Mouse (Mus musculus): ENCODE results near the gene Bean1. TPM values are rescaled to one million over a fixed set of nuclear protein-coding genes. Genes with fewer than 3 reads are reported as not detected.

Gene Bean1
- total RNA-seq (2018; cell fraction: chromatin; rRNA removed), result not detected
- total RNA-seq (2018; cell fraction: cytosol; rRNA removed), result not detected
- not detected for total RNA-seq (2018; cell fraction: nucleus; rRNA removed)
- not detected in 3 replicates for polyA plus RNA-seq (2018)

DNA sequence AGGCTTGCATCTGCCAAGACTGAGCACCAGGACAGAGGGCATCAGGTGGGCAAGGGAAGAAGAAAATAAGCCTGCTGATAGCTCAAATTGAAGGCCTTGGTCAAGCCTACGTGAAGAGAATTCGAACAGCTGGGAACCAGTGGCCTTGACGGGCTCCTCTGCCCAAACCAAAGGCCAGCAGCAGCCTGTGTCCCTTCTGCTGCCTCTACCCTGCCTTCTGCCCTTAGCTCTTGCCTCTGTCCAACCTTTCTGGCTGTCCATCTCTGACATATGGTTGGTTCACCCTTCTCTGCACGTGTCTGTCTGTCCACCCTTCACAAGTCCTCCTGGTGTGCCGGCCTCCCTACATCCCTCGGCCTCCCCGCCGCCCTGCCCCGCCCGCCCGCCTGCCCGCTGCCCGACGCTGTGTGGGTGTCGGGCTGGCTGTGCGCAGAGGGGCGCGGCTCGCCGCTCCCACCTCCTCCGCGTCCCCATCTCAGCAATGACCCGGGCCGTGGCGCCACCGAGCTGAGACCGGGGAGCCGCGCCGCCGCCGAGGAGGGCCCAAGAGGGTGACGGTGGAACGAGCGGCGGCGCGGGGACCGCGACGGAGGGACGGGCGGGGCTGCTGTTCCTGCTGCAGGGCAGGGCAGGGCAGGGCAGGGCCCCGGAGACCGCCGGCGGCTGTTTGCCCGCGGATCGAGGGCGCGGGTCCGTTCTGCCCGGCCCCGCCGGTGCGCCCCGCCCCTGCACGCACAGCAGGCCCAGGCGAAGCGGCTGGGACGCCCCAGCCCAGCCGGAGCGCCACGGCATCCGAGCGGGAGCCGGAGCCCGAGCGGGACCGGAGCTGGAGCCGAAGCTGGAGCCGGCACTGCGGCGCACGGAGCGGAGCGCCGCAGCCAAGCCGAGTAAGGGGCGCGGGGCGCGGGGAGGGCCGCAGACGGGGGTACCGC is at the start of gene Bean1:
Gene Bean1, plus strand, starts transcription at position 325 of the 932 bp plus-strand sequence.
- WGBS (ENCODE audit: missing documents), result 6% methylated on average over 53 of the region's 87 CpGs

DNA sequence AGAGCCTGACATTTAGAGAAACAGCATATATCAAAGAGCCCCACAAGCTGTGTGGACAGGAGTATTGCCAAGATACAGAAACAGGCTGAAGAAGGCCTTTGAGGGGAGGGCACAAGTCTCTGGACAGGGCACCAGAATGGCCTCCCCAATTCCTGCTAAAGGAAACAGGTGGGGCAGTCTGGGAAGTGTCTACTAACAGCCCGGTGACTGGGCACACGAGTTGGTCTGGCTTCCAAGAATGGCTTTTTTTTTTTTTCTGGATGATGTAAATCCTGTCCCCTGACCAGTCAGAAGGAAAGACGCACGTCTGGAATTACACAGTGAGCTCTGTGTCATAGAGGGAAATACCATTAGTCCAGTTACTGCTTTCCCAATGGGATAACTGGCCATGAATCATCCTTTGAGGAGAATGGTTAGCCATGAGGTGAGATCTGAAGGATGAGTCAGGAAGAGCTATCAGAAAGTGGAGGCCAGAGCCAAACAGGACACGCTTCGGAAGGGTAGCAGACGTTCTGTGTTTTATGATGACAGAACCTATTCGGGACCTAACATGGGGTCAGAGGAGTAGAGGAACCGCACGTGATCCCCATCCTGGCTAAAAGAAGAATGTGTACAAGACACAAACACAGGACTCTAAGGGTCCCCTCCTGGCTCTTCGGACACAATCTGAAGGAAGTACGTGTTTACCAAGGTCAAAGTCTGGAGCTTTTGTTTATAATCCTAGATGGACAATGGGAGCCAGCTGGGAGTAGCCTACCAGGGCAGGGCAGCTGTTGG is 48.4 kb upstream of the Bean1 start:
- 90% methylated on average over 12 of the region's 12 CpGs for WGBS (ENCODE audit: missing documents)
- Histone ChIP-seq H3K79me2 (ENCODE audit: inconsistent target) (no peaks in the 10 kb centered on the region), H3K36me3 (ENCODE audit: inconsistent target) (no peaks in the 10 kb centered on the region), H3K4me3 (ENCODE audit: inconsistent target) (no peak overlapping the region), H3K27ac (no peak overlapping the region)

More for the DNA sequence above, at the start of gene Bean1:
- Histone ChIP-seq H3K36me3 (ENCODE audit: inconsistent target) (no peaks in the 10 kb centered on the region), H3K79me2 (ENCODE audit: inconsistent target) (no peaks in the 10 kb centered on the region), H3K4me3 (ENCODE audit: inconsistent target) (no peak within 1 kb of the TSS), H3K27ac (no peak within 1 kb of the TSS)

DNA sequence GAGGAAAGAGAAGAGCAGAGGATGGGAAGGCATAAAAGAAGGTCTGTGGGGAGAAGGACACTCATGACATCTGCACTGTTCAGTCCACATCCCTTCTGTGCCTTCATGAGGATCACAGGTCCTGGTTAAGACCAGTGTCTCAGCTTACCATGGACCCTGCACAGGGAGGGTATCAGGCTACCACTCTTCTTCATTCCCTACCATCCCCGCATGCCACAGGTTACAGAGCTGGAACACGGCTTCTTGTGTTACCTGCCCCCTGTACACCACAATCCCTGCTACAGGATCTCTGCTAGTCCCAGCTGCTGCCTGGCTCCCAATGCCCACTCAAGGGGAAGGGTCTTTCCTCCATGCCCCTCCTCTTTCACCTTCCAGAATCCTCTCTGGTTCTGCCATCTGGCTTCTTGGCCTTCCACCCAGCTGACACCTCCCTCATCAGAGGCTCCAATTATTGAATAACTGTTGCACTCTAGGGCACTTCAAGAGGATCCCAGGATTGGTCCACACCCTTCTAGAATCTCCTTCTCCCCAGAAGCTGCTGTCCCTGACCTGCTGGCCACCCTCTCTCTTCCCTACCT is 47.1 kb upstream of the Bean1 start:
- H3K79me2 ChIP-seq (ENCODE audit: inconsistent target), result no peaks in the 10 kb centered on the region
- no peak overlapping the region for H3K4me3 ChIP-seq (ENCODE audit: inconsistent target)
- H3K36me3 ChIP-seq (ENCODE audit: inconsistent target), result no peaks in the 10 kb centered on the region
- 96% methylated on average over 2 of the region's 2 CpGs for WGBS (ENCODE audit: missing documents)
- H3K27ac ChIP-seq, result no peak overlapping the region

DNA sequence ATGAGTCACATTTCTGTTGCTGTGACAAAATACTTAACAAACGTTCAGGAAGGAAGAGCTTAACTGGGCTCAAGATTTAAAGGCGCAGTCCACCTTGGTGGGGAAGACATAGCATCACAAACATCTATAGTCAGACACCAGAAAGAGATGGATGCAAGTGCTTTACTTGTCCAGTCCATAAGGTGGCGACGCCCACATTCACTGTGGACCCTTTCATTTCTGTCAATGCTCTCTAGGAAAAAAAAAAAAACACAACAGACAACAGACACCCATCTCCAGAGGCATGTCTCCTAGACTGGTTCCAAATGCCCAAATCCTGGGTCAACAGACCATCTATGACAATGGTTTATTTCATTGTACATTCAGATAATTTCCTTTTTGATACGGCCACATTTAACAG is 45.7 kb upstream of the Bean1 start:
- no peak overlapping the region for H3K27ac ChIP-seq
- H3K4me3 ChIP-seq (ENCODE audit: inconsistent target), result no peak overlapping the region
- WGBS (ENCODE audit: missing documents), result 71% methylated on average over 5 of the region's 5 CpGs
- no peaks in the 10 kb centered on the region for H3K79me2 ChIP-seq (ENCODE audit: inconsistent target)
- H3K36me3 ChIP-seq (ENCODE audit: inconsistent target), result no peaks in the 10 kb centered on the region

DNA sequence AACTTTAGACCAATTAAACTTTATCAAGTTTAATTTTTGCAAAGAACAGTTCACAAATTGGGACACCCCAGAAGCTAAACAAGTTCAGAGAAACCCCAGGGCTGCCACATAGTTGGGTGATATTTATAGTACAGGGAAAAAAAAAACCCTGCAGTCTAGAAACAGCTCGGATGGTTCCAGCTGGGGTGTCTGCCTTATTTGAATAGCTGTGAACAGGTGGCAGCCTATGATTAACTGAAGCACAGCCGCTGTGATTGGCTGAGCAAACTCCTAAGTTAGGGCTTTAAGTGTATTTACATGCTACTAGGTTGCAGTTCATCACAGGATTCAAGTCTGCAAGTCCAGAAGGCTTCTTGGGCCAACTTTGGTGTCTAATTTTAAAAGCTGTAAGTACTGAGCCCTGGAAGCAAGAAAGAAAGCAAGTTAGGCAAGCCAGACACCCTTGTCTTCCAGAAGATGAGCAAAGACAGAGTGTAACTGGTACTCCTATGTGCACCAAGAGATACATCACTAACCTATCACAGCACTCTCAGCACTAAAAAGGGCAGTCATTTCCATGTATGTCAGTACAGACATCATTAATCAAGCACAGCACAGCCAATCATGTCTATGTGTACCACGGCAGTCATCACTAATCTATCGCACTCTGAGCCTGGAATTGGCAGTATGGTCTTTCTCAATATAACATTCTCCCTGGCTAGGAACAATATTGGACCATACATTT is 42.9 kb upstream of the Bean1 start:
- WGBS (ENCODE audit: missing documents), result 80% methylated on average over 4 of the region's 4 CpGs
- Histone ChIP-seq H3K36me3 (ENCODE audit: inconsistent target) (no peaks in the 10 kb centered on the region), H3K27ac (no peak overlapping the region), H3K4me3 (ENCODE audit: inconsistent target) (no peak overlapping the region), H3K79me2 (ENCODE audit: inconsistent target) (no peaks in the 10 kb centered on the region)

DNA sequence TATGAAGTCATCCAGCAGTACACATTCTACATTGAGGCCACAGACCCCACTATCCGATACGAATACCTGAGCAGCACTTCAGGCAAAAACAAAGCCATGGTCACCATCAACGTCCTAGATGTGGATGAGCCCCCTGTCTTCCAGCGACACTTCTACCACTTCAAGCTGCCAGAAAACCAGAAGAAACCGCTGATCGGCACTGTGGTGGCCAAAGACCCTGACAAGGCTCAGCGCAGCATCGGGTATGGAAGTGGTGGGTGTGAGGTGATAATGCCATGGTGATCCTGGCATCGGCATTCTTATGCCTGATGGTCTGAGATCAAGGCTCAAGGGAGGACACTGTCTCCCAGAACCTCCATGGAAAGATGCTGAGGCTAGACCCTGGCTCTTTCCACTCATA is 39.3 kb upstream of the Bean1 start:
- 98% methylated on average over 9 of the region's 9 CpGs for WGBS (ENCODE audit: missing documents)
- Histone ChIP-seq H3K4me3 (ENCODE audit: inconsistent target) (no peak overlapping the region), H3K79me2 (ENCODE audit: inconsistent target) (no peaks in the 10 kb centered on the region)

DNA sequence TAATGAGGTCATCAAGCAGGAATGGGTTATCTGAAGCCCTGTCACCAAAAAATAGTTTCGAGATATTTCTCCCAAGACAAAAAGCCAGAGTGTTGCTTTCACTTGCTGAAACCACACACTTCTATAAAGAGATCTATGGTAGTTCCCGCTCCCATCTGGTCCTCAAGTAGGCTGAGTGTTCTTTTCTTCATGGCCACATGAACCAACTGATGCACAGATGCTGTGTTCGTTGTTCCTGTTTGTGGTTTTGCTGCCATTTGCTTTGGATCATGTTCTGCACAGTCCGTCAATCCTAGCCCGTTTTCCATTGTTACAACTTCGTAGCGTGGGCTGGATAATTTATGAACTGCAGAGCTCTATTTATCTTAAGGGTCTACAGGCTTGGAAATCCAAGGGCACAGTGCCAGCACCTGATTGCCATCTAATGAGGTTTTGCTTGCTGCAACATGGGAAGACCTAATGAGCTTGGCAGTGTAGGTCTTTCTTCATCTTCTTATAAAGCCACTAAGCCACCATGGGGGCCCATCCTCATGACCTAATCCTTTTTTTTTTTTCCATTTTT is 38.7 kb upstream of the Bean1 start:
- 52% methylated on average over 7 of the region's 7 CpGs for WGBS (ENCODE audit: missing documents)
- H3K79me2 ChIP-seq (ENCODE audit: inconsistent target), result no peaks in the 10 kb centered on the region
- no peak overlapping the region for H3K27ac ChIP-seq
- H3K36me3 ChIP-seq (ENCODE audit: inconsistent target), result no peaks in the 10 kb centered on the region
- H3K4me3 ChIP-seq (ENCODE audit: inconsistent target), result no peak overlapping the region

More for the DNA sequence above, 39.3 kb upstream of the Bean1 start:
- Histone ChIP-seq H3K36me3 (ENCODE audit: inconsistent target) (no peaks in the 10 kb centered on the region), H3K27ac (no peak overlapping the region)

DNA sequence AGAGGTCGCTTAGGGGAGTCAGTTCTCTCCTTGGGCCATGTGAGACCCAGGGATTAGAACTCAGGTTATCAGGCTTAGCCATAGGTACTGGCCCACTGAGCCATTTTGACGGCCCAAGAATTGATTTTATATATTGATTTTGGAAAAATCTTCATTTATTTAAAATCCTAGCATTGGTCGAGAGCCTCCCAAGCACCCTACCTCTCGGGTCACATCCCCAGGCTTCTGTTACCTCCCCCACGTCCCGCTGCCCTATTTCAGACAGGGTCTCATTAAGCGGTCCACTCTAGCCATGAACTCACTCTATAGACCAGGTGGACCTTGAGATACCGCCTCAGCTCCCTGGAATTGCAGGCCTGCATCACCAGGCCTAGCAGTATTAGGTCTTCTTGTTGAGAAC is 35.7 kb upstream of the Bean1 start:
- Histone ChIP-seq H3K36me3 (ENCODE audit: inconsistent target) (no peaks in the 10 kb centered on the region), H3K27ac (no peak overlapping the region), H3K79me2 (ENCODE audit: inconsistent target) (no peaks in the 10 kb centered on the region), H3K4me3 (ENCODE audit: inconsistent target) (no peak overlapping the region)
- 91% methylated on average over 8 of the region's 8 CpGs for WGBS (ENCODE audit: missing documents)

DNA sequence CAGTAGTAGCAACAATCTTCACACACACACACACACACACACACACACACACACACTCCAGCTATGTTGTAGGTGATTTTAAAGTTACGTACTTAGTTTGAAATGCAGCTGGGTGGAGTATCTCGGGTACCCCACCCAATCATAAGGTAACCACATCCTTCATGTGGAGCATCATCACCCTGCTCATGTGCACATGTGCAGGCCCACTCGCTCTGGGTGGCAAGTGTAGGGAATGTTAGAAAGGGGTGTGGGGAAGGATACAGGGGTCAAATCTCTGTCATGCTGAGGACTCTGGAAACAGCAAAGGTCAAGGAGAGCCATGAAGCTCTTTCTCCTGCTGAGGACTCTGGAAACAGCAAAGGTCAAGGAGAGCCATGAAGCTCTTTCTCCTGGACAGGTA is 34.0 kb upstream of the Bean1 start:
- H3K4me3 ChIP-seq (ENCODE audit: inconsistent target), result no peak overlapping the region
- no peaks in the 10 kb centered on the region for H3K36me3 ChIP-seq (ENCODE audit: inconsistent target)
- H3K79me2 ChIP-seq (ENCODE audit: inconsistent target), result no peaks in the 10 kb centered on the region
- H3K27ac ChIP-seq, result no peak overlapping the region
- 75% methylated on average over 3 of the region's 3 CpGs for WGBS (ENCODE audit: missing documents)

DNA sequence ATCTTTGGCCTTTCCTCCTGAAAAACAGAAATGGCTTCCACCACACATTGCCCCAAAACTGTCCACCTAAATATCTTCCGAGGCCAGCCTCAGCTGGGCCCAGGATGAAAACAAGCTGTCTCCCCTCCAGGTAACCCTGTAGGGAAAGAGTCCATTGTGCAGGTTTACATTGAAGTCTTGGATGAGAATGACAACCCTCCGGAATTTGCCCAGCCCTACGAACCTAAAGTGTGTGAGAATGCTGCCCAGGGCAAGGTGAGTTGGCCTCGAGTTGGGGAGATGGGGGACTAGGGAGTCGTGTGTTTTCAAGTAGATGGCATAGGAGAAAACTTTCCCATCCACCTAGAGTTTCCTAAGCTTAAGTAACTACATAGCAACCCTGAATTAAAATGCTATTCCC is 32.6 kb upstream of the Bean1 start:
- no peak overlapping the region for H3K27ac ChIP-seq
- no peaks in the 10 kb centered on the region for H3K36me3 ChIP-seq (ENCODE audit: inconsistent target)
- H3K4me3 ChIP-seq (ENCODE audit: inconsistent target), result no peak overlapping the region
- H3K79me2 ChIP-seq (ENCODE audit: inconsistent target), result no peaks in the 10 kb centered on the region
- 86% methylated on average over 5 of the region's 5 CpGs for WGBS (ENCODE audit: missing documents)

DNA sequence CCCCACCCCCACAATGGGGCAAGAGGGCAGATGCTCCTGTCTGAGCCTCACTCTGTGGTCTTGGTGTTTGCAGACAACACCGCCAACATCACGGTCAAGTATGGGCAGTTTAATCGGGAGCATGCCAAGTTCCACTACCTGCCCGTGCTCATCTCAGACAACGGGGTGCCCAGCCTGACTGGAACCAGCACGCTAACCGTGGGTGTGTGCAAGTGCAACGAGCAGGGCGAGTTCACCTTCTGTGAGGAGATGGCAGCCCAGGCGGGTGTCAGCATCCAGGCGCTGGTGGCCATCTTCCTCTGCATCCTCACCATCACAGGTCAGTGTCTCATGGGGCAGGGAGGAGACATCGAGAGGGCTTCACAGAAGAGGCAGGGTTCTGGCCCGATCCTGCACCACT is 29.6 kb upstream of the Bean1 start:
- H3K79me2 ChIP-seq (ENCODE audit: inconsistent target), result no peaks in the 10 kb centered on the region
- H3K27ac ChIP-seq, result no peak overlapping the region
- no peaks in the 10 kb centered on the region for H3K36me3 ChIP-seq (ENCODE audit: inconsistent target)
- WGBS (ENCODE audit: missing documents), result 91% methylated on average over 13 of the region's 13 CpGs
- no peak overlapping the region for H3K4me3 ChIP-seq (ENCODE audit: inconsistent target)

DNA sequence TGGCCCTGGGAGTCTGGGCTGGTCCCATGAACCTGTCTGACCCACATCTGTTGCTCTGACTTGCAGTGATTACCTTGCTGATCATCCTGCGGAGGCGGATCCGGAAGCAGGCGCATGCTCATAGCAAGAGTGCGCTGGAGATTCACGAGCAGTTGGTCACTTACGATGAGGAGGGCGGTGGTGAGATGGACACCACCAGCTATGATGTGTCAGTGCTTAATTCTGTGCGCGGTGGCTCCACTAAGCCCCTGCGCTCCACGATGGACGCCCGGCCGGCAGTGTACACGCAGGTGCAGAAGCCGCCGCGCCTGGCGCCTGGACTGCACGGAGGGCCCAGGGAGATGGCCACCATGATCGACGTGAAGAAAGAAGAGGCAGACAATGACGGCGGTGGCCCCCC is 27.8 kb upstream of the Bean1 start:
- WGBS (ENCODE audit: missing documents), result 94% methylated on average over 21 of the region's 25 CpGs
- Histone ChIP-seq H3K36me3 (ENCODE audit: inconsistent target) (no peaks in the 10 kb centered on the region), H3K4me3 (ENCODE audit: inconsistent target) (no peak overlapping the region), H3K27ac (no peak overlapping the region), H3K79me2 (ENCODE audit: inconsistent target) (no peaks in the 10 kb centered on the region)

DNA sequence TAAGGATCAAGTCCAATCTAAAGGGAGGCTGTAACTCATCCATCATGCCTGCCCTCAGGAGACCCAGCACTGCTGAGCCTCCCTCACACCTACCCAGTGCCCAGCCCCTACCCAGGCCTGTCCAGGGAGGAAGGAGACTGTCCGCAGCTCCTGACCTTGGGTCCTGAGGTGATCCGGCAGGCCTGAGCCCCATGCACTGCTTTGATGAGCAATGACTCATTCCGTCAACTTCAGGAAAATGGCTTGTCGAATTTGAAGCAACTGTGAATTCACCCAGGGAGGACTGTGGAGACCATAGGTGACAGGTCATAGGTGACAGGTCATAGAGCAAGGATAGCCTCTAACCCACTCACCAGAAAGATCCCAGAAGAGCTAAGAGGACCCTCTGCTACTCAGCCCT is 26.9 kb upstream of the Bean1 start:
- WGBS (ENCODE audit: missing documents), result 94% methylated on average over 4 of the region's 4 CpGs
- Histone ChIP-seq H3K79me2 (ENCODE audit: inconsistent target) (no peaks in the 10 kb centered on the region), H3K36me3 (ENCODE audit: inconsistent target) (no peaks in the 10 kb centered on the region), H3K27ac (no peak overlapping the region), H3K4me3 (ENCODE audit: inconsistent target) (no peak overlapping the region)
